In genomic region chr1:98099441-98099840, GRCm38 (mm10) we compare ENCODE assay signal across 29 mouse cellular contexts. TPM values are rescaled to one million over a fixed set of nuclear protein-coding genes. Genes with fewer than 3 reads are reported as not detected.
DNase-seq lines count a peak whose midpoint lies in the region; ATAC-seq and TF ChIP-seq lines count a peak whose summit lies in the region.
"Had no signal": no experiment of that assay in that cellular context is flagged by ENCODE, and none has a peak within 500 bp of the region (broad histone marks: within the 10 kb centered on the region; RNA-seq: fewer than 3 reads in every experiment).

No protein-coding gene starts in this region.

- H3K4me3 ChIP-seq in forebrain, embryonic 15.5 days: no peak overlapping the region
- no peak overlapping the region for H3K4me3 ChIP-seq in forebrain, embryonic 10.5 days
- no peak overlapping the region for H3K4me3 ChIP-seq in midbrain, embryonic 11.5 days (ENCODE audit: low read depth, low read length)
- no peak overlapping the region for H3K4me3 ChIP-seq in midbrain, postnatal 0 days (ENCODE audit: low read depth, low read length)
- no peak overlapping the region for H3K4me3 ChIP-seq in midbrain, embryonic 14.5 days (replicated peaks; ENCODE audit: low read depth, low read length)
- H3K4me3 ChIP-seq: embryonic facial prominence, embryonic 12.5 days; embryonic facial prominence, embryonic 15.5 days; forebrain, embryonic 13.5 days; heart, embryonic 10.5 days; heart, embryonic 13.5 days; hindbrain, embryonic 12.5 days; intestine, embryonic 15.5 days had no signal

- TF ChIP-seq CTCF in midbrain, postnatal 0 days (IDR thresholded peaks at IDR 0.05): no peak

- no peaks in the 10 kb centered on the region for H3K27me3 ChIP-seq in forebrain, embryonic 15.5 days
- peaks cover 7% of the 10 kb centered on the region; the same call in 1 of the 2 replicates for H3K27me3 ChIP-seq in forebrain, embryonic 10.5 days (ENCODE audit: poor library complexity, severe bottlenecking)
- no peaks in the 10 kb centered on the region for H3K27me3 ChIP-seq in midbrain, embryonic 11.5 days (ENCODE audit: control insufficient read depth, insufficient read depth, low read length)
- H3K27me3 ChIP-seq in midbrain, postnatal 0 days (ENCODE audit: insufficient read depth, low read length): no peaks in the 10 kb centered on the region
- no peaks in the 10 kb centered on the region for H3K27me3 ChIP-seq in midbrain, embryonic 14.5 days (ENCODE audit: control insufficient read depth, insufficient read depth, low read length)
- H3K27me3 ChIP-seq: CH12.LX; embryonic facial prominence, embryonic 12.5 days; embryonic facial prominence, embryonic 15.5 days; forebrain, embryonic 13.5 days; heart, embryonic 13.5 days; hindbrain, embryonic 12.5 days; intestine, embryonic 15.5 days had no signal

- no peak overlapping the region for H3K4me2 ChIP-seq in forebrain, embryonic 15.5 days (replicated peaks)
- H3K4me2 ChIP-seq in midbrain, embryonic 11.5 days: no peak overlapping the region
- no peak overlapping the region for H3K4me2 ChIP-seq in midbrain, postnatal 0 days (ENCODE audit: low read depth, low read length, poor library complexity, severe bottlenecking)
- no peak overlapping the region for H3K4me2 ChIP-seq in midbrain, embryonic 14.5 days (ENCODE audit: low read length)
- H3K4me2 ChIP-seq: embryonic facial prominence, embryonic 12.5 days; embryonic facial prominence, embryonic 15.5 days; forebrain, embryonic 13.5 days; heart, embryonic 13.5 days; hindbrain, embryonic 12.5 days; intestine, embryonic 15.5 days had no signal

- no peak for ATAC-seq in forebrain, embryonic 15.5 days (replicated peaks)
- no peak for ATAC-seq in midbrain, embryonic 11.5 days (ENCODE audit: low FRiP score)
- no peak for ATAC-seq in midbrain, postnatal 0 days (ENCODE audit: low FRiP score)
- 0 out of 2 replicates have a peak, but pooled peaks have one; percentile 18 for ATAC-seq in midbrain, embryonic 14.5 days (ENCODE audit: low FRiP score, low TSS enrichment)
- ATAC-seq: forebrain, embryonic 13.5 days; hindbrain, embryonic 16.5 days; intestine, embryonic 15.5 days; Patski had no signal

- WGBS in forebrain, embryonic 15.5 days: 37% methylated on average over 4 of the region's 4 CpGs
- 56% methylated on average over 4 of the region's 4 CpGs for WGBS in forebrain, embryonic 10.5 days
- WGBS in midbrain, embryonic 11.5 days: 53% methylated on average over 4 of the region's 4 CpGs
- WGBS in midbrain, postnatal 0 days: 27% methylated on average over 4 of the region's 4 CpGs
- WGBS in midbrain, embryonic 14.5 days: 26% methylated on average over 4 of the region's 4 CpGs

- no peak for DNase-seq in forebrain, embryonic 10.5 days (ENCODE audit: extremely low spot score, low spot score)
- peak; percentile 74 for DNase-seq in midbrain, embryonic 11.5 days (ENCODE audit: low spot score, missing footprints)
- DNase-seq in midbrain, postnatal 0 days (ENCODE audit: low spot score): no peak
- peak; percentile 71 for DNase-seq in midbrain, embryonic 14.5 days
- no peak for DNase-seq in heart, adult 8-10 months (ENCODE audit: low spot score)
- DNase-seq in thymus, postnatal 10 days (ENCODE audit: low spot score in 2 of 2): no peak
- DNase-seq: adrenal gland, postnatal 10 days; adrenal gland, postnatal 36 days; B cell, adult 2 months; cerebellum, adult 11 months; cerebellum, adult 2 months; cerebellum, adult 9-11 months; cerebellum, postnatal 25 days; gastrocnemius, postnatal 25 days; heart, adult 18-20 months; heart, postnatal 14 days; heart, postnatal 4 days had no signal

- peaks cover 13% of the 10 kb centered on the region for H3K4me1 ChIP-seq in forebrain, embryonic 15.5 days
- peaks cover 20% of the 10 kb centered on the region for H3K4me1 ChIP-seq in forebrain, embryonic 10.5 days
- peaks cover 5% of the 10 kb centered on the region; the same call in 1 of the 2 replicates for H3K4me1 ChIP-seq in midbrain, embryonic 11.5 days (ENCODE audit: control insufficient read depth, insufficient read depth, low read length)
- H3K4me1 ChIP-seq in midbrain, postnatal 0 days (ENCODE audit: insufficient read depth, low read length): no peaks in the 10 kb centered on the region
- peaks cover 13% of the 10 kb centered on the region for H3K4me1 ChIP-seq in midbrain, embryonic 14.5 days (ENCODE audit: control insufficient read depth, insufficient read depth, low read length)

- no peak overlapping the region for H3K9ac ChIP-seq in forebrain, embryonic 15.5 days (replicated peaks)
- no peak overlapping the region for H3K9ac ChIP-seq in midbrain, embryonic 11.5 days (ENCODE audit: low read length)
- H3K9ac ChIP-seq in midbrain, postnatal 0 days (replicated peaks; ENCODE audit: low read length, poor library complexity, severe bottlenecking): no peak overlapping the region
- no peak overlapping the region for H3K9ac ChIP-seq in midbrain, embryonic 14.5 days (replicated peaks; ENCODE audit: low read length)
- H3K9ac ChIP-seq: embryonic facial prominence, embryonic 12.5 days; embryonic facial prominence, embryonic 15.5 days; forebrain, embryonic 13.5 days; heart, embryonic 13.5 days; hindbrain, embryonic 12.5 days; intestine, embryonic 15.5 days had no signal

- 0 out of 2 replicates have a peak overlapping the region, but pooled peaks have one; percentile 9 for H3K27ac ChIP-seq in forebrain, embryonic 15.5 days (replicated peaks)
- no peak overlapping the region for H3K27ac ChIP-seq in forebrain, embryonic 10.5 days
- no peak overlapping the region for H3K27ac ChIP-seq in midbrain, embryonic 11.5 days (ENCODE audit: low read depth, low read length)
- no peak overlapping the region; the same call in 1 of the 2 replicates for H3K27ac ChIP-seq in midbrain, postnatal 0 days (ENCODE audit: low read depth, low read length)
- peak overlapping the region; percentile 54 for H3K27ac ChIP-seq in midbrain, embryonic 14.5 days (replicated peaks; ENCODE audit: low read depth, low read length)
- H3K27ac ChIP-seq: embryonic facial prominence, embryonic 12.5 days; embryonic facial prominence, embryonic 15.5 days; forebrain, embryonic 13.5 days; heart, embryonic 10.5 days; heart, embryonic 13.5 days; hindbrain, embryonic 12.5 days; intestine, embryonic 15.5 days had no signal

- no peaks in the 10 kb centered on the region for H3K9me3 ChIP-seq in forebrain, embryonic 15.5 days
- H3K9me3 ChIP-seq in forebrain, embryonic 10.5 days: no peaks in the 10 kb centered on the region
- H3K9me3 ChIP-seq in midbrain, embryonic 11.5 days (ENCODE audit: control insufficient read depth, low read length): no peaks in the 10 kb centered on the region
- no peaks in the 10 kb centered on the region for H3K9me3 ChIP-seq in midbrain, postnatal 0 days (ENCODE audit: low read length)
- H3K9me3 ChIP-seq in midbrain, embryonic 14.5 days (ENCODE audit: control insufficient read depth, low read length): no peaks in the 10 kb centered on the region; the same call in 1 of the 2 replicates
- H3K9me3 ChIP-seq: embryonic facial prominence, embryonic 12.5 days; embryonic facial prominence, embryonic 15.5 days; forebrain, embryonic 13.5 days; heart, embryonic 10.5 days; hindbrain, embryonic 12.5 days; intestine, embryonic 15.5 days had no signal

- H3K36me3 ChIP-seq in forebrain, embryonic 15.5 days: no peaks in the 10 kb centered on the region
- H3K36me3 ChIP-seq in forebrain, embryonic 10.5 days (replicated peaks): no peaks in the 10 kb centered on the region
- H3K36me3 ChIP-seq in midbrain, embryonic 11.5 days (ENCODE audit: control insufficient read depth, insufficient read depth, low read length): no peaks in the 10 kb centered on the region
- no peaks in the 10 kb centered on the region for H3K36me3 ChIP-seq in midbrain, postnatal 0 days (ENCODE audit: insufficient read depth, low read length)
- no peaks in the 10 kb centered on the region for H3K36me3 ChIP-seq in midbrain, embryonic 14.5 days (ENCODE audit: control insufficient read depth, insufficient read depth, low read length)
- H3K36me3 ChIP-seq: embryonic facial prominence, embryonic 12.5 days; embryonic facial prominence, embryonic 15.5 days; G1E; heart, embryonic 10.5 days; heart, embryonic 13.5 days; hindbrain, embryonic 12.5 days; intestine, embryonic 15.5 days had no signal

RNA-seq across cellular contexts. Expression of gene Pam, which starts 4.0 kb away (rescaled TPM):
- polyA plus RNA-seq in forebrain, embryonic 15.5 days (2015; fragmentation: Nextera tagmentation; extraction: Ambion mirVana): 56.1 and 57.9 TPM in 2 replicates
- polyA plus RNA-seq in forebrain, embryonic 10.5 days (2016; fragmentation: Nextera tagmentation; extraction: Ambion mirVana): 13.1 and 13.8 TPM in 2 replicates
- 21.1 and 21.2 TPM in 2 replicates for polyA plus RNA-seq in midbrain, embryonic 11.5 days (2014; fragmentation: Nextera tagmentation; extraction: Ambion mirVana)
- 104 and 125 TPM in 2 replicates for total RNA-seq in midbrain, postnatal 0 days (2014; rRNA removed)
- polyA plus RNA-seq in midbrain, postnatal 0 days (2015; fragmentation: Nextera tagmentation; extraction: Ambion mirVana): 38.8 and 46.6 TPM in 2 replicates
- polyA plus RNA-seq in midbrain, embryonic 14.5 days (2014; fragmentation: Nextera tagmentation; extraction: Ambion mirVana): 47.2 and 51.8 TPM in 2 replicates
- 100 to 1,000 TPM; 632 to 807 (median 708) TPM for total RNA-seq in heart, adult 8-10 months (2022)
- total RNA-seq: CH12.LX had no signal
- polyA plus RNA-seq: G1E had no signal

Comparison
In these comparisons a context has a peak if more than half of its experiments do, and no peak if none do; other contexts are left out.
1. H3K27ac ChIP-seq: peak in forebrain, embryonic 15.5 days (single experiment) and midbrain, embryonic 14.5 days (single experiment); none in forebrain, embryonic 10.5 days (single experiment), midbrain, embryonic 11.5 days (single experiment) and midbrain, postnatal 0 days (single experiment).
2. DNase-seq: peak in midbrain, embryonic 11.5 days (single experiment) and midbrain, embryonic 14.5 days (single experiment); none in forebrain, embryonic 10.5 days (single experiment), midbrain, postnatal 0 days (single experiment), heart, adult 8-10 months (single experiment) and thymus, postnatal 10 days (0 of 2).